Mouse (Mus musculus): ENCODE data around the gene Ager. TPM values are rescaled to one million over a fixed set of nuclear protein-coding genes. Genes with fewer than 3 reads are reported as not detected.

The Ager gene
- polyA plus RNA-seq, 1 experiment from 2014 or later, result 2.3 TPM

DNA sequence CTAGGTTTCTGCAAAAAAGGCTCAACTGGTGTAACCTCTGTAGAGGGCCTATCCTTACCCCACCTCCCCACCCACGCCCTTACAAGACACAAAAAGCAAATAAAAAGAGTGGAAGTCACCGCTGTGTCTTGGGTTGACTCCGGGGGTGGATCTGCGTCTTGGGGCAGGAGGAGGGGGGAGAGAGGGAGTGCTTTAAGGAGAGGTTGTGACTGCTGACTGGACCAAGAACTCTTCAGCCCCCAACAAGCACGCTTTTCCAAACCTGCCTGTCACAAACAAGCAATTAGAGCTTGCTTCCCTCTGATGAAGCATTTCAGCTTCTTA, 30.9 kb downstream of the Ager start:
- peaks cover 33% of the 10 kb centered on the region for H3K27me3 ChIP-seq (replicated peaks; ENCODE audit: control insufficient read depth, insufficient read depth, low read length)
- 0 out of 2 replicates have a peak, but pooled peaks cover 16% of the 10 kb centered on the region for H3K36me3 ChIP-seq (ENCODE audit: control insufficient read depth, insufficient read depth, low read length)
- WGBS, result 22% methylated on average over 5 of the region's 5 CpGs
- DNase-seq (ENCODE audit: low spot score) (no peak), ATAC-seq (ENCODE audit: low read depth) (no peak)
- peak overlapping the region; percentile 80 for H3K9ac ChIP-seq (ENCODE audit: low read depth, low read length)
- peak overlapping the region; percentile 60 for H3K4me3 ChIP-seq (ENCODE audit: low read depth, low read length)
- peak overlapping the region; percentile 80 for H3K4me2 ChIP-seq (ENCODE audit: low read depth, low read length)
- peak overlapping the region; percentile 94 for H3K27ac ChIP-seq (replicated peaks; ENCODE audit: low read depth, low read length)
- H3K9me3 ChIP-seq (ENCODE audit: control insufficient read depth, low read length), result no peaks in the 10 kb centered on the region
- peaks cover 40% of the 10 kb centered on the region for H3K4me1 ChIP-seq (ENCODE audit: control insufficient read depth, insufficient read depth, low read length)

DNA sequence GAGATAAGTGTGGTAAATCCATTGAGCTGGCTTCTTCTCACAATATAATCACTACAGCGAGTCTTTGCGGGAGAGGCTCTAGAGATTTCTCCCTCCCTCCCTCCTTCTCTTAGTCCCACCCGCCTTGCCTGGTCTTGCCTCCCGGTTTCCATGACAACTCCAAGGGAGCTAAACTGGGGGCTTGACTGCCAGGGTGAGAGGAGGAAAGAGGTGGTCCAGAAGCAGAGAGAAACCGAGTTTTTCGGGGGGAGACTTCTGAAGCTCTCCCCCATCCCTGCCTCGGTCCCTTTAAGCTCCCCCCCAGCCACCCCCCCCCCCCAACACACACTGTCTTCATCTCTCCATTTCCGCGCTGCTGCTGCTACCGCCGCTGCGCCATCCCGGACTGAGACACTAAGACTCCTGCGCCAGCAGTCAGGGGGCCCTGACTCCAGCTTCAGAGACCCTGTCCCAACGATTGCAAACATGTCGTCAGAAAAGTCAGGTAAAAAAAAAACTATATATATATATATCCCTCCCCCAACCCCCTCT, 31.6 kb downstream of the Ager start, which contains the start of gene Prrt1:
Gene Prrt1 (plus strand): TSS at position 313 of the 531 bp plus-strand sequence.
- H3K4me2 ChIP-seq (ENCODE audit: low read depth, low read length), result peak within 1 kb of the TSS; percentile 80
- peak within 1 kb of the TSS; percentile 94 for H3K27ac ChIP-seq (replicated peaks; ENCODE audit: low read depth, low read length)
- peak within 1 kb of the TSS; percentile 80 for H3K9ac ChIP-seq (ENCODE audit: low read depth, low read length)
- H3K4me3 ChIP-seq (ENCODE audit: low read depth, low read length), result peak within 1 kb of the TSS; percentile 60
- 0 out of 2 replicates have a peak, but pooled peaks cover 10% of the 10 kb centered on the region for H3K36me3 ChIP-seq (ENCODE audit: control insufficient read depth, insufficient read depth, low read length)
- 3% methylated on average over 15 of the region's 16 CpGs for WGBS
- H3K4me1 ChIP-seq (ENCODE audit: control insufficient read depth, insufficient read depth, low read length), result peaks cover 40% of the 10 kb centered on the region
- ATAC-seq (ENCODE audit: low read depth) (no peak), DNase-seq (ENCODE audit: low spot score) (peak; percentile 86)
- no peaks in the 10 kb centered on the region for H3K9me3 ChIP-seq (ENCODE audit: control insufficient read depth, low read length)
- H3K27me3 ChIP-seq (replicated peaks; ENCODE audit: control insufficient read depth, insufficient read depth, low read length), result peaks cover 33% of the 10 kb centered on the region

DNA sequence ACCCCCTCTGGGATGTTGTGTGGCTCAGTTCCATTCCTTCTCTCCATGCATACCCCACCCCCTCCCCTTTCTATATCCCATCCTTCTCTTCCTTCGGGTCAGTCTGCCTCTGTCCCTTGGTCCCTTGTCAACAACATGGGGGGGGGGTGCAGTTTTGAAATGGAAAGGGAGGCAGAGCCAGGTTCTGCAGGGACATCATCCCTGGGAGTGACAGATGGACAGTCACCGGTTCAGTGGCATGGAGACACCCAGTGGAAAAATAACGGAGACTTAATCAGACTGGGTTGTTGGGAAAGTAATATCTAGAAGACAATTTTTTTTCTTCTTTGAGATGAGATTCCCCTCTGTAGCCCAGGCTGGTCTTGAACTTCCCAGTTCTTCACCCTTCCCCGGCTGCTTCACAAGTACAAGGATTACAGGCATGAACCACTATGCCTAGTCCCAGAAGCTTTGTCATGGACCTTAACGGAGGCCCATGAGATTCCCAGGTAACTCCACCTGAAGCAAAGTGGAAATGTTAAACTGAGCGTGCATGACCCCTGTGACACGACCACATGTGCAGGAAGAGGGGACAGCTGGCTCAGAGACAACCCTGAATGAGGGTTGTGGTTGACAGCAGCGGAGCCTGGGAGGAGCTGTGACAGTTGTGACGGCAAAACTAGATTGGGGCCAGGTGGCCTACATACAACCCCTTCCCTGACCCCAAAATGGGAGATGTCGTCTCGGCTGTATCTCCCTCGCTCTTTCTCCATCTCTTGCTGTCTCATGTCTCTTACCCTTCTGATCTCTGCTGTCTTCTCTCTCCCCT, 32.3 kb downstream of the Ager start:
- Histone ChIP-seq H3K4me1 (ENCODE audit: control insufficient read depth, insufficient read depth, low read length) (peaks cover 40% of the 10 kb centered on the region), H3K4me3 (ENCODE audit: low read depth, low read length) (peak overlapping the region; percentile 60), H3K9me3 (ENCODE audit: control insufficient read depth, low read length) (no peaks in the 10 kb centered on the region), H3K27ac (replicated peaks; ENCODE audit: low read depth, low read length) (no peak overlapping the region), H3K4me2 (ENCODE audit: low read depth, low read length) (peak overlapping the region; percentile 80), H3K36me3 (ENCODE audit: control insufficient read depth, insufficient read depth, low read length) (0 out of 2 replicates have a peak, but pooled peaks cover 7% of the 10 kb centered on the region), H3K9ac (ENCODE audit: low read depth, low read length) (peak overlapping the region; percentile 34), H3K27me3 (replicated peaks; ENCODE audit: control insufficient read depth, insufficient read depth, low read length) (peaks cover 33% of the 10 kb centered on the region)
- DNase-seq (ENCODE audit: low spot score) (no peak), ATAC-seq (ENCODE audit: low read depth) (no peak)
- 20% methylated on average over 12 of the region's 12 CpGs for WGBS

DNA sequence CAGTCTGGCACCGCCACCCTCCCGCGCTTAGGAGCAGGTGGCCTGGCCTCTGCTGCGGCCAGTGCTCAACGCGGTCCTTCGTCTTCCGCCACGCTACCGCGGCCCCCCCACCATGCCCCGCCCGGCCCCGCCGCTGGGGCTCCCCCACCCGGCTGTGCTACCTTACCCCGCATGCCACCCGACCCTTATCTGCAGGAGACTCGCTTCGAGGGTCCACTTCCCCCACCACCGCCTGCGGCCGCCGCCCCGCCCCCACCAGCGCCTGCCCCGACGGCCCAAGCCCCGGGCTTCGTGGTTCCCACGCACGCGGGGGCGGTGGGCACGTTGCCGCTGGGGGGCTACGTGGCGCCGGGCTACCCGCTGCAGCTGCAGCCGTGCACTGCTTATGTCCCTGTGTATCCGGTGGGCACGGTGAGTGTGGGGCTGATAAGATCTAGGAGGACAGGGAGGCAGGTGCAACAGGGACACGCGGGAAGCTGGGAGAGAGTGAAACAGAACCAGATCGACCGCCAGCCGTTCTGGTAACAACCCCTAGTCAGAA, 33.2 kb downstream of the Ager start:
- H3K27me3 ChIP-seq (replicated peaks; ENCODE audit: control insufficient read depth, insufficient read depth, low read length), result peaks cover 33% of the 10 kb centered on the region
- H3K36me3 ChIP-seq (ENCODE audit: control insufficient read depth, insufficient read depth, low read length), result no peaks in the 10 kb centered on the region
- peak overlapping the region; percentile 60 for H3K4me3 ChIP-seq (ENCODE audit: low read depth, low read length)
- H3K4me1 ChIP-seq (ENCODE audit: control insufficient read depth, insufficient read depth, low read length), result peaks cover 40% of the 10 kb centered on the region
- H3K4me2 ChIP-seq (ENCODE audit: low read depth, low read length), result peak overlapping the region; percentile 80
- no peaks in the 10 kb centered on the region for H3K9me3 ChIP-seq (ENCODE audit: control insufficient read depth, low read length)
- no peak overlapping the region for H3K27ac ChIP-seq (replicated peaks; ENCODE audit: low read depth, low read length)
- DNase-seq (ENCODE audit: low spot score) (no peak), ATAC-seq (ENCODE audit: low read depth) (no peak)
- peak overlapping the region; percentile 25 for H3K9ac ChIP-seq (ENCODE audit: low read depth, low read length)
- WGBS, result 2% methylated on average over 37 of the region's 48 CpGs

DNA sequence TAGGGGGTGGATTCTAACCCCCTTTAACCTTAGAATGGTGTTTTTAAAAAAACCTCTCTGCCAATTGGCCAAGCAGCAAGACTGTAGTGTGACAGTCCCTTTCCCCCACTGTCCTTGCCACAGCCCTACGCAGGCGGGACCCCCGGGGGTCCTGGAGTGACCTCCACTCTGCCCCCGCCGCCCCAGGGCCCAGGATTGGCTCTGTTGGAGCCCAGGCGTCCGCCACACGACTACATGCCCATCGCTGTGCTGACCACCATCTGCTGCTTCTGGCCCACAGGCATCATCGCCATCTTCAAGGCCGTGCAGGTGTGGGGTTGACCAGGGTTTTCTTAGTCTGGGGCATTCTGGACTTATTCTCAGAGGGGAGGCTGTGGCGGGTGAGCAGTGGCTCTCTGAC, 34.0 kb downstream of the Ager start:
- Histone ChIP-seq H3K4me3 (ENCODE audit: low read depth, low read length) (peak overlapping the region; percentile 38), H3K4me1 (ENCODE audit: control insufficient read depth, insufficient read depth, low read length) (peaks cover 34% of the 10 kb centered on the region), H3K9me3 (ENCODE audit: control insufficient read depth, low read length) (no peaks in the 10 kb centered on the region), H3K36me3 (ENCODE audit: control insufficient read depth, insufficient read depth, low read length) (no peaks in the 10 kb centered on the region), H3K4me2 (ENCODE audit: low read depth, low read length) (peak overlapping the region; percentile 73), H3K27me3 (replicated peaks; ENCODE audit: control insufficient read depth, insufficient read depth, low read length) (peaks cover 33% of the 10 kb centered on the region), H3K9ac (ENCODE audit: low read depth, low read length) (peak overlapping the region; percentile 54), H3K27ac (replicated peaks; ENCODE audit: low read depth, low read length) (no peak overlapping the region)
- ATAC-seq (ENCODE audit: low read depth) (no peak), DNase-seq (ENCODE audit: low spot score) (no peak)
- 9% methylated on average over 12 of the region's 12 CpGs for WGBS

DNA sequence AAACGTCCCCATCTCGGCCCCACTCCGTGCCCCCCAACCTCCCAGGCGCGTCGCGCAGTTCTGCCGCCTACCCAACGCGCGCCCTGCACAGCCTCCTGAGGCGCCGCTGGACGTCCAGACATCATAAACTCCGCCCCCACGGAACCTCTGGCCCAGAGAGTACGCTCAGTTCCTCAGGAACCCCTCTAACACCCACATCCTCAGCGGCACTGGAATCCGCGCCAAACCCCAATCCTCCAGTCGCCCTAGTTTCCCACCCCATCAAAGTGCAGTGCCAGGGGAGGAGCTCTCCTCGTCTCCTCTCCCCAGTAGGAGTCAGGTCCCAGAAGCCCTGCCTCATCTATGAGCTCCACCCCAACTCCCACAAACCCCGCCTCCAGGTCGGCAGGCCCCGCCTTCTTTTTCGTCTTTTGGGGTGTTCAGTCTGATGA, 34.6 kb downstream of the Ager start:
- peak; percentile 83 for DNase-seq (ENCODE audit: low spot score)
- Histone ChIP-seq H3K4me2 (ENCODE audit: low read depth, low read length) (peak overlapping the region; percentile 73), H3K9me3 (ENCODE audit: control insufficient read depth, low read length) (no peaks in the 10 kb centered on the region), H3K27ac (replicated peaks; ENCODE audit: low read depth, low read length) (no peak overlapping the region), H3K36me3 (ENCODE audit: control insufficient read depth, insufficient read depth, low read length) (no peaks in the 10 kb centered on the region), H3K4me3 (ENCODE audit: low read depth, low read length) (peak overlapping the region; percentile 38), H3K9ac (ENCODE audit: low read depth, low read length) (peak overlapping the region; percentile 54), H3K27me3 (replicated peaks; ENCODE audit: control insufficient read depth, insufficient read depth, low read length) (peaks cover 33% of the 10 kb centered on the region), H3K4me1 (ENCODE audit: control insufficient read depth, insufficient read depth, low read length) (peaks cover 34% of the 10 kb centered on the region)
- 2% methylated on average over 23 of the region's 26 CpGs for WGBS
- ATAC-seq (ENCODE audit: low read depth), result peak; percentile 56

DNA sequence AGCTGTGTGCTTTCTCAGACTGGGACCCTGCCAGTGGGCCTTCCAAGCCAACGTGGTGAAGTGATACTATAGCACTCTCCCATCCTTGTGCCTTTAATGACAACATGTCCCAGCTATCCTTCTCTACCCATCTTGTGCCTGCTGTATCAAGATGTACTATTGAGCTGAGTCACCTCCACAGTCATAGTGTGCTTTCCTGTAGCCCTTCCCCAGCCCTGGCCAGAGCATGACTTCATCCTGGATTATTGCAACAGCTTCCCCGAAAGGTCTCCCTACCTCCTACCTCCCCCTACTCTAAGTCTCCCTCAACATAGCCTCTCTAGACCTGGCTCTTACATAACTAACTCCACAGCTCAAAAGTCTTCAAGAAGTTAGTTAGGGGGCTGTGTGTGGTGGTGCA, 38.0 kb downstream of the Ager start:
- Histone ChIP-seq H3K27ac (replicated peaks; ENCODE audit: low read depth, low read length) (no peak overlapping the region), H3K36me3 (ENCODE audit: control insufficient read depth, insufficient read depth, low read length) (no peaks in the 10 kb centered on the region), H3K4me2 (ENCODE audit: low read depth, low read length) (no peak overlapping the region), H3K9me3 (ENCODE audit: control insufficient read depth, low read length) (no peaks in the 10 kb centered on the region), H3K9ac (ENCODE audit: low read depth, low read length) (no peak overlapping the region), H3K27me3 (replicated peaks; ENCODE audit: control insufficient read depth, insufficient read depth, low read length) (peaks cover 21% of the 10 kb centered on the region), H3K4me3 (ENCODE audit: low read depth, low read length) (no peak overlapping the region), H3K4me1 (ENCODE audit: control insufficient read depth, insufficient read depth, low read length) (peaks cover 17% of the 10 kb centered on the region)
- 62% methylated on average over 2 of the region's 2 CpGs for WGBS
- no peak for ATAC-seq (ENCODE audit: low read depth)
- DNase-seq (ENCODE audit: low spot score), result no peak

DNA sequence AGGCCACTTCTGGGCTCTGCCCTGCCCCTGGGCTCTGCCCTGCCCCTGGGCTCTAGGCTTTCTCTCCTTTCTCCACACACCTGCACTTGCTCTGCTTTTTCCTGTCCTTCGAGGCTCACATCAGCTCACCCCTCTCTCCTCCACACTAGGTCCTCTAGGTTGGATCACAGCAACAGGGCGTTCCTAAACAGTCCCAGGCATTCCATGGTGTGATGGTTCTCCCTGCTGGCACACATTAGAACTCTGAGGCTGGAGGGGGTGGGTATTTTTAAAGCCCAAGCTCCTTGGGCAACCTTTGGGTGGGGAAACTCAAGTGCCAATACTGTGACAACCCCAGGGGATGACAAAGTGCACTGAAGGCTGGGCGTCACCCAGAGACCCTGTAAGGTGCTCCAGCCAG, 39.8 kb downstream of the Ager start:
- no peak overlapping the region for H3K4me3 ChIP-seq (ENCODE audit: low read depth, low read length)
- WGBS, result 61% methylated on average over 3 of the region's 3 CpGs
- no peak overlapping the region; the same call in 1 of the 2 replicates for H3K9ac ChIP-seq (ENCODE audit: low read depth, low read length)
- no peak for ATAC-seq (ENCODE audit: low read depth)
- H3K27me3 ChIP-seq (replicated peaks; ENCODE audit: control insufficient read depth, insufficient read depth, low read length), result 0 out of 2 replicates have a peak, but pooled peaks cover 5% of the 10 kb centered on the region
- H3K27ac ChIP-seq (replicated peaks; ENCODE audit: low read depth, low read length), result no peak overlapping the region
- H3K4me1 ChIP-seq (ENCODE audit: control insufficient read depth, insufficient read depth, low read length), result peaks cover 12% of the 10 kb centered on the region; the same call in 1 of the 2 replicates
- H3K9me3 ChIP-seq (ENCODE audit: control insufficient read depth, low read length), result no peaks in the 10 kb centered on the region
- no peak for DNase-seq (ENCODE audit: low spot score)
- H3K36me3 ChIP-seq (ENCODE audit: control insufficient read depth, insufficient read depth, low read length), result no peaks in the 10 kb centered on the region
- no peak overlapping the region for H3K4me2 ChIP-seq (ENCODE audit: low read depth, low read length)
